Mouse (Mus musculus) forebrain, embryonic 13.5 days (tissue): Measurements from ENCODE around the gene Ufc1. TPM values are rescaled to one million over a fixed set of nuclear protein-coding genes. Genes with fewer than 3 reads are reported as not detected.
"Not testable (repeated sequence)": the region's sequence is repeated elsewhere in the genome, so short reads cannot be mapped to it uniquely, and the experiment has no call there.

Experiments
- ATAC-seq: fragments of 200-750 bp; cut with Nextera tagmentation; 2 replicates; pipeline ENCODE4 v1.8.0; 2017
- H3K27ac ChIP-seq: fragments of 300-500 bp; sonication (generic); 2 replicates; pipeline ENCODE4 v1.5.1; 2015; ENCODE audit warnings: inconsistent platforms, mild to moderate bottlenecking, moderate library complexity
- H3K27me3 ChIP-seq: fragments of 300-500 bp; sonication (generic); 2 replicates; pipeline ENCODE4 v1.6.1; 2015; ENCODE audit warnings: mild to moderate bottlenecking, inconsistent platforms
- H3K36me3 ChIP-seq: fragments of 300-500 bp; sonication (generic); 2 replicates; pipeline ENCODE4 v1.6.1; 2015; ENCODE audit warnings: mild to moderate bottlenecking, inconsistent platforms; ENCODE audit not compliant: poor library complexity, severe bottlenecking
- H3K4me1 ChIP-seq: fragments of 300-500 bp; sonication (generic); 2 replicates; pipeline ENCODE4 v1.6.1; 2015; ENCODE audit warnings: inconsistent platforms
- H3K4me2 ChIP-seq: fragments of 300-500 bp; sonication (generic); 2 replicates; pipeline ENCODE4 v1.6.1; 2015; ENCODE audit warnings: inconsistent platforms, mild to moderate bottlenecking, moderate library complexity
- H3K4me3 ChIP-seq: fragments of 300-500 bp; sonication (generic); 2 replicates; pipeline ENCODE4 v1.5.1; 2015; ENCODE audit warnings: mild to moderate bottlenecking, inconsistent platforms
- H3K9ac ChIP-seq: fragments of 300-500 bp; sonication (generic); 2 replicates; pipeline ENCODE4 v1.6.1; 2015; ENCODE audit warnings: mild to moderate bottlenecking, inconsistent platforms
- H3K9me3 ChIP-seq: fragments of 300-500 bp; sonication (generic); replicated peaks from 2 replicates; pipeline ENCODE4 v1.6.1; 2016; ENCODE audit warnings: inconsistent platforms
- WGBS: fragments of 180-500 bp; shearing (Covaris S2); methylation state at CpG from one replicate; pipeline ENCODE4 v1.1.7; 2015; 5-methylcytosine and 5-hydroxymethylcytosine counted together
- polyA plus RNA-seq: library from polyadenylated mRNA; unstranded; fragments of >200 nt; fragmentation: Nextera tagmentation; extraction: Ambion mirVana; gene quantifications from 2 replicates; pipeline ENCODE4 v1.2.1, GENCODE M21; 2015

The Ufc1 gene
- 118 and 120 TPM in 2 replicates for polyA plus RNA-seq

DNA sequence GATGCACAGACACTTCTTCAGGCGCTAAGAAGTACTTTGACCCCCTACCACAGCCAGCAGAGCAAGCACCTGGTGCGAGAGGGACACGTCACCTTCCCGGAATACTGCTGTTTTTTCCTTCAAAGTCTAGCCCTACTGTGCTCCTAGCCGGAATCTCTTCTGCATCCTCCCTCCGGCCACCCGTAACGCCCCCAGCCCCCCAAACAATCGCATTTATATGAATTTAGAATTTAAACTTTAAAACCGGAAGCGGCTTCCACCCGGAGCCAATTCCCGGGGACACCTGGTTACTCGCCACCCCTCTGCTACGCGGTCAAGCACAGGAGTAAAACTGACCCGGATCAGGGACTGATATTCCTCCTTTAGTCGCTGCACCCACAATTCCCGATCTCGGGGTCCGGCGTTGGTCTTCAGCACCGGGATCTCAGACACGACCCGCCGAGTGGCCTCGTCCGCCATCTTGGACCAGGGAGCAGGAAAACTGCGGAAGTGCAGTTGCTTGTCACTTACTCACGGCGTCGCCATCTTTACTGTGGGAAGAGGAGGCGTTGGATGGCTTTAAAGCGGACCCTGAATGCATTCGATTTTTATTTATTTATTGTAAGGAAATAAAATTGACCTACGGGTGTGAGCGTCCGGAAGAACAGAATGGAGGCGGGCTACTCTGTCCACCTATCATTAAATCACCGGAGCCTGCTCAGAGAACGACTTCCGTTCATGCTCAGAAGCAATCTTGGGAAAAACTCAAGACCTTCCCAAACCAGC lies at the start of gene Ufc1:
TSS of gene Ufc1 (minus strand) at position 727 of the 765 bp plus-strand sequence.
- H3K9me3 ChIP-seq = no peaks in the 10 kb centered on the region
- H3K27me3 ChIP-seq = peaks cover 28% of the 10 kb centered on the region
- peak; percentile 89 for ATAC-seq
- H3K4me1 ChIP-seq = peaks cover 13% of the 10 kb centered on the region
- under 1% methylated on average over 42 of the region's 42 CpGs for WGBS
- peaks cover 11% of the 10 kb centered on the region for H3K36me3 ChIP-seq
- H3K4me3 ChIP-seq = peak within 1 kb of the TSS; percentile 68
- H3K9ac ChIP-seq = peak within 1 kb of the TSS; percentile 77
- peak within 1 kb of the TSS; percentile 86 for H3K27ac ChIP-seq
- H3K4me2 ChIP-seq = peak within 1 kb of the TSS; percentile 80

GRCm38 (mm10) chr1:171343922-171344677 lies 49.3 kb upstream of the Ufc1 start:
- Histone ChIP-seq H3K9me3 (peaks cover 6% of the 10 kb centered on the region; the same call in 1 of the 2 replicates), H3K4me1 (peaks cover 28% of the 10 kb centered on the region), H3K27me3 (no peaks in the 10 kb centered on the region), H3K36me3 (peaks cover 47% of the 10 kb centered on the region), H3K4me3 (0 out of 2 replicates have a peak overlapping the region, but pooled peaks have one; percentile 90), H3K9ac (no peak overlapping the region), H3K4me2 (peak overlapping the region; percentile 85; the same call in 1 of the 2 replicates), H3K27ac (no peak overlapping the region)
- ATAC-seq = no peak
- 85% methylated on average over 9 of the region's 9 CpGs for WGBS

- H3K9me3 ChIP-seq = peaks cover 6% of the 10 kb centered on the region; the same call in 1 of the 2 replicates
- H3K4me3 ChIP-seq = no peak overlapping the region
- no peaks in the 10 kb centered on the region for H3K27me3 ChIP-seq
- peaks cover 23% of the 10 kb centered on the region for H3K4me1 ChIP-seq
- WGBS = 97% methylated on average over 16 of the region's 16 CpGs
- peaks cover 63% of the 10 kb centered on the region for H3K36me3 ChIP-seq
- no peak overlapping the region for H3K27ac ChIP-seq
- no peak for ATAC-seq
- no peak overlapping the region for H3K4me2 ChIP-seq
- H3K9ac ChIP-seq = no peak overlapping the region
Measured at GRCm38 (mm10) chr1:171342262-171343207, 47.7 kb upstream of the Ufc1 start.

DNA sequence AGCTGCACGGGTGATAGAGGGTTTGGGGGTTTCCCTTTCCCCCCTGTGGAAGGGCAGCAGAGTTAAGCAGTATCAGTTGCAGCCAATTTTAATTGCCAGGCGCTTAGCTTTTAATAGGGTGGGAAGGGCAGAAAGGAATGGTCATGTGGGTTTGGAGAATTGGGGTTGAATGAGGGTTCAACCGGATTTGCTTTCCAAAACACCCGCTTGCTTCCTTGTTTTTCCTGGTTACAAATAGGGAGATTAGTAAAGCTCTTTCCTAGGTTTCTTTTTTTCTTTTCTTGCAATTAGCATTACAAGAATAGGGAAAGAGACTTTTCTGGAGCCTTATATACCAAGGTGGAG lies 35.4 kb upstream of the Ufc1 start:
- peaks cover 62% of the 10 kb centered on the region for H3K4me1 ChIP-seq

DNA sequence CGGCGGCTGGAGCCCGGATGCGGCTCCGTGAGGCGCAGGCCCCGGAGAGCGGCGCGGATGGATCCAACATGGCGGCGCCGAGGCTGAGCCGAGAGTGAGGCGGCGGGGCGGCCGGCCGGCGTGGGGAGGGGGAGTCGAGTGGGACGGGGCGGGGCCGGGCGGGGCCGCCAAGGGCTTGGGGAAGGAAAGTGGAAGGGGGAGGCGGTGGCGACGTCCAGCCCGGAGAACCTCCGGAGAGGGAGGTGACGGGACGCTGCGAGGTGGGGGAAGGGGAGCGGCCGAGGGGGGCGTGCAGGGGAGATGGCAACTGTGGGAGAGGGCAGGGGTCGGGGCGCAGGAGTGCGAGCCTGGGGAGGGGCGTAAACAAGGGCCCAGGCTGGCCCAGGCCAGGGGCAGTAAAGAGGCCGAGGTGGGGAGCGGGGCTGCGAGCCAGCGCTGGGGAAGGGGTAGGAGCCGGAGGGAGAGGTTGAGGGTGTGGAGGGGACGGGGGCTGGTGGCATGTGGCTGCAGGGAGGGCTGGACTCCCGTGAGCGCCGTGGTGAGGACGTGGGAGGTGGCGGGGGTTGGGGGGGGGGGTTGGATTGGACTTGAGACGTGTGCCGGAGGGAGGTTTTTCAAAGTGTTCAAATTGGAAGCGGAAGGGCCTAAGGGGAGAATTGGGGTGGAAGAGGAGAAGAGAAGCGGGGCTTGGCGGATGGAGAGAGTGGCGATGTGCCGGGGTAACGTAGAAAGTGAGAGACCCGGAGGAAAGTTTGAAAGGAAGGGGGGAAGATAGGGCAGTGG lies 34.8 kb upstream of the Ufc1 start:
- 2% methylated on average over 37 of the region's 61 CpGs for WGBS
- H3K4me1 ChIP-seq = peaks cover 62% of the 10 kb centered on the region
- peak overlapping the region; percentile 88 for H3K9ac ChIP-seq

More for the DNA sequence above, 35.4 kb upstream of the Ufc1 start:
- no peak for ATAC-seq
- Histone ChIP-seq H3K9me3 (no peaks in the 10 kb centered on the region), H3K27me3 (no peaks in the 10 kb centered on the region), H3K4me3 (peak overlapping the region; percentile 83), H3K36me3 (peaks cover 12% of the 10 kb centered on the region), H3K9ac (peak overlapping the region; percentile 88), H3K27ac (peak overlapping the region; percentile 99), H3K4me2 (peak overlapping the region; percentile 87)
- 0% methylated on average over 4 of the region's 4 CpGs for WGBS

DNA sequence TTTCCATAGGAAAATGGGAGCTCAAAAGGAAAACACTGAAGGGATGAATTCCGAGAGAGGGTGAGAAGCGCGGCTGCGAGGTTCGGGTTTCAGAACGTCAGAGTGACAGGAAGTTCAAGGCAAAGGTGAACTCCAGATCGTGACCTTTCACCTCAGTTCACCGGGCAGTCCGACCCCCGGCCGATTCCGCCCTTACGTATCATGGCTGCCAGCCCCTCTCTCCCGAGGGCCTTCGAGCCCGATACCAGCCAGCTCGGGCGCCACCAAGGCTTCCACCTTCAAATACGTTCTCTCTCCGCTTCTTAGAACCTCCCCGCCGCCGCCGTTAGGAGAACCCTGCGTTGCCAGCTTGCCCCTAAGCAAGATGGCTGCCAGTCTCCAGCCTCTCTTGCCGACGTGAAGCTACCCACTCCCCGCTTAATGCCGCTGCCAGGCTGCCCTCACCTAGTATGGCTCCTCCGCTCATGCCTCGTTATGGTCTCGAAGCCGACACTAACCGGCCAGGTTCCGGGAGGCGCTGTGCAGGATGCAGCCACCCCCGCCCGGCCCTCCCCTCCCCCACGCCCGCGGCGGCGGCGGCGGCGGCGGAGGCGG lies 34.1 kb upstream of the Ufc1 start, which contains the start of gene Dedd:
TSS of gene Dedd (plus strand) at position 307 of the 594 bp plus-strand sequence.
- H3K9me3 ChIP-seq = no peaks in the 10 kb centered on the region
- peak within 1 kb of the TSS; percentile 99 for H3K27ac ChIP-seq
- H3K4me3 ChIP-seq = peak within 1 kb of the TSS; percentile 83
- peak; percentile 96 for ATAC-seq
- peaks cover 12% of the 10 kb centered on the region for H3K36me3 ChIP-seq
- under 1% methylated on average over 38 of the region's 48 CpGs for WGBS
- H3K4me2 ChIP-seq = peak within 1 kb of the TSS; percentile 87
- H3K4me1 ChIP-seq = peaks cover 61% of the 10 kb centered on the region
- H3K9ac ChIP-seq = peak within 1 kb of the TSS; percentile 88
- H3K27me3 ChIP-seq = no peaks in the 10 kb centered on the region

More for the DNA sequence above, 34.8 kb upstream of the Ufc1 start:
- ATAC-seq = peak; percentile 90
- H3K27ac ChIP-seq = peak overlapping the region; percentile 99
- peak overlapping the region; percentile 83 for H3K4me3 ChIP-seq
- peak overlapping the region; percentile 87 for H3K4me2 ChIP-seq
- peaks cover 15% of the 10 kb centered on the region for H3K36me3 ChIP-seq
- no peaks in the 10 kb centered on the region for H3K27me3 ChIP-seq
- H3K9me3 ChIP-seq = no peaks in the 10 kb centered on the region

- Histone ChIP-seq H3K4me2 (peak overlapping the region; percentile 87), H3K36me3 (peaks cover 8% of the 10 kb centered on the region; the same call in 1 of the 2 replicates), H3K27me3 (no peaks in the 10 kb centered on the region), H3K4me1 (peaks cover 55% of the 10 kb centered on the region), H3K9me3 (no peaks in the 10 kb centered on the region), H3K27ac (peak overlapping the region; percentile 99), H3K9ac (peak overlapping the region; percentile 88), H3K4me3 (peak overlapping the region; percentile 83)
- no peak for ATAC-seq
- WGBS = 40% methylated on average over 9 of the region's 9 CpGs
Measured at GRCm38 (mm10) chr1:171328244-171328643, 33.4 kb upstream of the Ufc1 start.

- not testable (repeated sequence) for H3K4me3 ChIP-seq, H3K9me3 ChIP-seq, H3K9ac ChIP-seq, H3K36me3 ChIP-seq, H3K27ac ChIP-seq, H3K27me3 ChIP-seq, ATAC-seq, H3K4me2 ChIP-seq
- H3K4me1 ChIP-seq = peaks cover 41% of the 10 kb centered on the region
- 95% methylated on average over 4 of the region's 4 CpGs for WGBS
Measured at GRCm38 (mm10) chr1:171326588-171326987, 31.8 kb upstream of the Ufc1 start.

DNA sequence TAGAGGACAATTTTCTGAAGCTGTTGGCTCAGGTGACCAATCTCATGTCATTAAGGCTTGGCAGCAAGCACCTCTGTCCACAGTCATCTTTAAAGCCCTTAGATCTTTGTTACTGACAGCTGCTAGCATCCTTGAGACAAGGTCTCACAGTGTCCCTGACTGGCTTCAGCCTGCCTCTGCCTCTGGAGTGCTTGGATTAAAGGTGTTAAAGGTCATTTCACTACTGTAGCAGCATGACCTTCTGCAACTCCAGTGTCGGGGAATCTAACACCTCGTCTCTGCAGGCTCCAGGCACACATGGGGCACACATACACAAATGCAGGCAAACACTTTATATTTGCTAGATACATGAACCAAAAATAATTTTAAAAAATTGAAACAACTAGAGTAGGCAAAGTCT lies 30.7 kb upstream of the Ufc1 start:
- no peak overlapping the region for H3K4me3 ChIP-seq
- WGBS = 89% methylated on average over 2 of the region's 2 CpGs
- ATAC-seq = no peak

DNA sequence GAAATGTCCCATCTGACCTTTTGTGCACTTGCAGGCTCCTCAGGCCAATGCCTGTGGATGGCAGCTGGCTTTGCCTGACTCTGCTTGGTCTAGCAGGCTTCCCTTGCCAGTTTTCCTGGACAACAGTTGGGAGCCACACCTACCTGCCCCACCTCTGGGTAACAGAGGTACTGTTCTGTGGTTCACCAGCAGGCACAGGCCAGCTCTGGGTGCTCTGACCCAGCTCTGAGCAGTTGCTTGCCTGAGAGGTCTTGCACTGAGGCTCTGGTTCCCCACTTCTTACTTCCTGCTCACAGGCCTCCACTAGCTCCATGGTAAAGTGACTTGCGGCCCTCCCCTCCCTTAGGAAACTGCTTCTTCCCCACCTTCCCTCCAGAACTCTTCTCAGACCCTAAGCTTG lies 27.2 kb upstream of the Ufc1 start:
- H3K9ac ChIP-seq = no peak overlapping the region
- no peaks in the 10 kb centered on the region for H3K9me3 ChIP-seq
- no peak overlapping the region for H3K4me2 ChIP-seq
- no peak overlapping the region for H3K27ac ChIP-seq
- WGBS = 74% methylated on average over 1 of the region's 1 CpGs
- no peaks in the 10 kb centered on the region for H3K27me3 ChIP-seq
- ATAC-seq = no peak
- H3K4me1 ChIP-seq = peaks cover 8% of the 10 kb centered on the region; the same call in 1 of the 2 replicates
- 0 out of 2 replicates have a peak, but pooled peaks cover 8% of the 10 kb centered on the region for H3K36me3 ChIP-seq
- no peak overlapping the region for H3K4me3 ChIP-seq

More for the DNA sequence above, 30.7 kb upstream of the Ufc1 start:
- H3K4me2 ChIP-seq = no peak overlapping the region
- H3K36me3 ChIP-seq = 0 out of 2 replicates have a peak, but pooled peaks cover 8% of the 10 kb centered on the region
- H3K4me1 ChIP-seq = peaks cover 30% of the 10 kb centered on the region
- no peaks in the 10 kb centered on the region for H3K9me3 ChIP-seq
- H3K27ac ChIP-seq = no peak overlapping the region
- H3K27me3 ChIP-seq = no peaks in the 10 kb centered on the region
- H3K9ac ChIP-seq = no peak overlapping the region
